In genomic region chr7:101328621-101329158, GRCm38 (mm10) we compare ENCODE assay signal across 9 mouse cellular contexts. TPM values are rescaled to one million over a fixed set of nuclear protein-coding genes. Genes with fewer than 3 reads are reported as not detected.
A peak's percentile ranks its signal among the peaks of the same experiment; 100 is the strongest.
DNase-seq lines count a peak whose midpoint lies in the region; ATAC-seq lines count a peak whose summit lies in the region.
"Had no signal": no experiment of that assay in that cellular context is flagged by ENCODE, and none has a peak within 500 bp of the region (broad histone marks: within the 10 kb centered on the region; RNA-seq: fewer than 3 reads in every experiment).

No protein-coding gene starts in this region.

- H3K27ac ChIP-seq in midbrain, embryonic 14.5 days (replicated peaks; ENCODE audit: low read depth, low read length) = peak overlapping the region; percentile 52
- no peak overlapping the region for H3K27ac ChIP-seq in midbrain, embryonic 10.5 days (replicated peaks)
- peak overlapping the region; percentile 2; the same call in 1 of the 2 replicates for H3K27ac ChIP-seq in intestine, embryonic 15.5 days
- peak overlapping the region; percentile 15; the same call in 1 of the 2 replicates for H3K27ac ChIP-seq in neural tube, embryonic 13.5 days (replicated peaks)
- H3K27ac ChIP-seq: liver, embryonic 15.5 days had no signal

- WGBS in midbrain, embryonic 14.5 days = 65% methylated on average over 4 of the region's 4 CpGs
- 69% methylated on average over 4 of the region's 4 CpGs for WGBS in midbrain, embryonic 10.5 days
- 58% methylated on average over 4 of the region's 4 CpGs for WGBS in intestine, embryonic 15.5 days
- WGBS in neural tube, embryonic 13.5 days = 70% methylated on average over 4 of the region's 4 CpGs

- H3K4me3 ChIP-seq in midbrain, embryonic 14.5 days (replicated peaks; ENCODE audit: low read depth, low read length) = no peak overlapping the region
- no peak overlapping the region for H3K4me3 ChIP-seq in midbrain, embryonic 10.5 days
- H3K4me3 ChIP-seq in intestine, embryonic 15.5 days (replicated peaks) = no peak overlapping the region
- no peak overlapping the region for H3K4me3 ChIP-seq in neural tube, embryonic 13.5 days
- H3K4me3 ChIP-seq: liver, embryonic 15.5 days had no signal

- H3K9me3 ChIP-seq in midbrain, embryonic 14.5 days (ENCODE audit: control insufficient read depth, low read length) = no peaks in the 10 kb centered on the region
- H3K9me3 ChIP-seq in midbrain, embryonic 10.5 days (replicated peaks) = no peaks in the 10 kb centered on the region
- no peaks in the 10 kb centered on the region for H3K9me3 ChIP-seq in intestine, embryonic 15.5 days
- H3K9me3 ChIP-seq in neural tube, embryonic 13.5 days = no peaks in the 10 kb centered on the region
- H3K9me3 ChIP-seq: liver, embryonic 15.5 days had no signal

- H3K27me3 ChIP-seq in midbrain, embryonic 14.5 days (ENCODE audit: control insufficient read depth, insufficient read depth, low read length) = no peaks in the 10 kb centered on the region
- H3K27me3 ChIP-seq in midbrain, embryonic 10.5 days (ENCODE audit: low read depth, poor library complexity, severe bottlenecking) = no peaks in the 10 kb centered on the region; the same call in 1 of the 2 replicates
- H3K27me3 ChIP-seq in intestine, embryonic 15.5 days (replicated peaks) = no peaks in the 10 kb centered on the region
- 0 out of 2 replicates have a peak, but pooled peaks cover under 1% of the 10 kb centered on the region for H3K27me3 ChIP-seq in neural tube, embryonic 13.5 days
- H3K27me3 ChIP-seq: liver, embryonic 15.5 days had no signal

- no peaks in the 10 kb centered on the region for H3K36me3 ChIP-seq in midbrain, embryonic 14.5 days (ENCODE audit: control insufficient read depth, insufficient read depth, low read length)
- H3K36me3 ChIP-seq in midbrain, embryonic 10.5 days = no peaks in the 10 kb centered on the region
- H3K36me3 ChIP-seq in intestine, embryonic 15.5 days = no peaks in the 10 kb centered on the region
- no peaks in the 10 kb centered on the region for H3K36me3 ChIP-seq in neural tube, embryonic 13.5 days

- H3K9ac ChIP-seq in midbrain, embryonic 14.5 days (replicated peaks; ENCODE audit: low read length) = no peak overlapping the region
- no peak overlapping the region for H3K9ac ChIP-seq in intestine, embryonic 15.5 days
- H3K9ac ChIP-seq in neural tube, embryonic 13.5 days = peak overlapping the region; percentile 38; the same call in 1 of the 2 replicates
- H3K9ac ChIP-seq: liver, embryonic 15.5 days had no signal

- 0 out of 2 replicates have a peak, but pooled peaks cover 5% of the 10 kb centered on the region for H3K4me1 ChIP-seq in midbrain, embryonic 14.5 days (ENCODE audit: control insufficient read depth, insufficient read depth, low read length)
- H3K4me1 ChIP-seq in midbrain, embryonic 10.5 days = peaks cover 16% of the 10 kb centered on the region
- H3K4me1 ChIP-seq in intestine, embryonic 15.5 days (replicated peaks) = peaks cover 36% of the 10 kb centered on the region
- H3K4me1 ChIP-seq in neural tube, embryonic 13.5 days (replicated peaks) = peaks cover 19% of the 10 kb centered on the region

- ATAC-seq in midbrain, embryonic 14.5 days (ENCODE audit: low FRiP score, low TSS enrichment) = no peak
- ATAC-seq in intestine, embryonic 15.5 days = peak; percentile 46; the same call in 1 of the 2 replicates
- peak; percentile 49; the same call in 1 of the 2 replicates for ATAC-seq in neural tube, embryonic 13.5 days (ENCODE audit: low read depth)

- DNase-seq in adrenal gland, adult 2 months = peak; percentile 64
- DNase-seq in adrenal gland, adult 18-20 months (ENCODE audit: low spot score in 2 of 2) = no peak
- peak; percentile 57 for DNase-seq in midbrain, embryonic 14.5 days
- no peak for DNase-seq in midbrain, embryonic 10.5 days (ENCODE audit: low spot score)
- no peak for DNase-seq in kidney, adult 8-10 months
- no peak for DNase-seq in spleen, postnatal 4 days (ENCODE audit: low spot score in 2 of 2)

- no peak overlapping the region for H3K4me2 ChIP-seq in midbrain, embryonic 14.5 days (ENCODE audit: low read length)
- H3K4me2 ChIP-seq in intestine, embryonic 15.5 days (replicated peaks) = no peak overlapping the region
- no peak overlapping the region for H3K4me2 ChIP-seq in neural tube, embryonic 13.5 days
- H3K4me2 ChIP-seq: liver, embryonic 15.5 days had no signal

RNA-seq across cellular contexts. Expression of gene Stard10, which starts 11.8 kb away (rescaled TPM):
- 10 to 100 TPM; 29.9 to 78.1 TPM for total RNA-seq in adrenal gland, adult 2 months (2021)
- polyA plus RNA-seq in adrenal gland, adult 2 months (2012; rRNA removed) = 27.6 and 46.9 TPM in 2 replicates
- total RNA-seq in adrenal gland, adult 18-20 months (2021) = 10 to 100 TPM; 38.1 to 90.0 TPM
- polyA plus RNA-seq in midbrain, embryonic 14.5 days (2014; fragmentation: Nextera tagmentation; extraction: Ambion mirVana) = 8.8 and 8.9 TPM in 2 replicates
- 5.0 and 7.3 TPM in 2 replicates for polyA plus RNA-seq in midbrain, embryonic 10.5 days (2016; fragmentation: Nextera tagmentation; extraction: Ambion mirVana)
- 111 and 125 TPM in 2 replicates for polyA plus RNA-seq in intestine, embryonic 15.5 days (2015; fragmentation: Nextera tagmentation; extraction: Ambion mirVana)
- 9.2 and 9.6 TPM in 2 replicates for polyA plus RNA-seq in neural tube, embryonic 13.5 days (2015; fragmentation: Nextera tagmentation; extraction: Ambion mirVana)

RNA-seq across cellular contexts. Expression of gene Arap1, which starts 19.2 kb away (rescaled TPM):
- 10 to 100 TPM; 31.2 to 49.8 TPM for total RNA-seq in adrenal gland, adult 2 months (2021)
- polyA plus RNA-seq in adrenal gland, adult 2 months (2012; rRNA removed) = 58.4 and 60.7 TPM in 2 replicates
- 10 to 100 TPM; 24.9 to 39.1 TPM for total RNA-seq in adrenal gland, adult 18-20 months (2021)
- polyA plus RNA-seq in midbrain, embryonic 14.5 days (2014; fragmentation: Nextera tagmentation; extraction: Ambion mirVana) = 2.0 and 8.7 TPM in 2 replicates
- 13.6 and 16.3 TPM in 2 replicates for polyA plus RNA-seq in midbrain, embryonic 10.5 days (2016; fragmentation: Nextera tagmentation; extraction: Ambion mirVana)
- polyA plus RNA-seq in intestine, embryonic 15.5 days (2015; fragmentation: Nextera tagmentation; extraction: Ambion mirVana) = 56.3 and 58.4 TPM in 2 replicates
- 11.2 and 11.3 TPM in 2 replicates for polyA plus RNA-seq in neural tube, embryonic 13.5 days (2015; fragmentation: Nextera tagmentation; extraction: Ambion mirVana)

RNA-seq across cellular contexts. Expression of gene Atg16l2, which starts 26.6 kb away (rescaled TPM):
- 10 to 100 TPM; 17.7 to 22.3 TPM for total RNA-seq in adrenal gland, adult 2 months (2021)
- polyA plus RNA-seq in adrenal gland, adult 2 months (2012; rRNA removed) = 17.5 and 19.5 TPM in 2 replicates
- 10 to 100 TPM; 26.7 to 30.9 TPM for total RNA-seq in adrenal gland, adult 18-20 months (2021)
- polyA plus RNA-seq in midbrain, embryonic 14.5 days (2014; fragmentation: Nextera tagmentation; extraction: Ambion mirVana) = 17.6 and 20.6 TPM in 2 replicates
- 20.9 and 21.6 TPM in 2 replicates for polyA plus RNA-seq in midbrain, embryonic 10.5 days (2016; fragmentation: Nextera tagmentation; extraction: Ambion mirVana)
- polyA plus RNA-seq in intestine, embryonic 15.5 days (2015; fragmentation: Nextera tagmentation; extraction: Ambion mirVana) = 14.3 and 16.1 TPM in 2 replicates
- 16.5 and 17.7 TPM in 2 replicates for polyA plus RNA-seq in neural tube, embryonic 13.5 days (2015; fragmentation: Nextera tagmentation; extraction: Ambion mirVana)

Comparison
In these comparisons a context has a peak if more than half of its experiments do, and no peak if none do; other contexts are left out.
1. DNase-seq: peak in adrenal gland, adult 2 months (single experiment) and midbrain, embryonic 14.5 days (single experiment); none in adrenal gland, adult 18-20 months (0 of 2), midbrain, embryonic 10.5 days (single experiment), kidney, adult 8-10 months (0 of 2) and spleen, postnatal 4 days (0 of 2).